Mouse (Mus musculus) ES-E14 (cell line): Measurements from ENCODE around the gene Gamt. TPM values are rescaled to one million over a fixed set of nuclear protein-coding genes. Genes with fewer than 3 reads are reported as not detected.

Source experiments
- DNase-seq: peaks from one replicate; pipeline ENCODE4 v3.0.0-alpha.2; 2013; ENCODE audit warnings: low read depth, low spot score
- H3K27ac ChIP-seq: 2 replicates; pipeline ENCODE4 v1.5.1; 2012; ENCODE audit warnings: low read depth, mild to moderate bottlenecking, low read length, moderate library complexity, mixed read lengths; ENCODE audit not compliant: poor library complexity, insufficient read depth, severe bottlenecking
- H3K36me3 ChIP-seq: 2 replicates; pipeline ENCODE4 v1.6.1; 2012; ENCODE audit warnings: mild to moderate bottlenecking, low read length, moderate library complexity, mixed read lengths; ENCODE audit not compliant: control insufficient read depth, poor library complexity, insufficient read depth, severe bottlenecking
- H3K4me1 ChIP-seq, 2 experiments: fragments of 150-350 bp in 1 of 2; sonication (generic) in 1 of 2; 2 replicates each; pipeline ENCODE4 v1.6.1; 2012; ENCODE audit warnings: low read length in 2 of 2, mild to moderate bottlenecking in 1 of 2, mixed read lengths in 1 of 2; ENCODE audit not compliant: control insufficient read depth in 2 of 2, insufficient read depth in 2 of 2, poor library complexity in 1 of 2
- H3K4me3 ChIP-seq, 2 experiments: fragments of 150-350 bp in 1 of 2; sonication (generic) in 1 of 2; 2 replicates each; pipeline ENCODE4 v1.5.1; 2012; ENCODE audit warnings: low read length in 2 of 2, low read depth in 1 of 2, mild to moderate bottlenecking in 1 of 2, mixed read lengths in 1 of 2; ENCODE audit not compliant: insufficient read depth in 1 of 2, poor library complexity in 1 of 2, severe bottlenecking in 1 of 2
- H3K9ac ChIP-seq: 2 replicates; pipeline ENCODE4 v1.6.1; 2012; ENCODE audit warnings: low read depth, mild to moderate bottlenecking, low read length, mixed read lengths; ENCODE audit not compliant: poor library complexity, insufficient read depth, severe bottlenecking
- H3K9me3 ChIP-seq: fragments of 150-350 bp; sonication (generic); 2 replicates; pipeline ENCODE4 v1.6.1; 2012; ENCODE audit warnings: low read depth, mild to moderate bottlenecking, low read length; ENCODE audit not compliant: control insufficient read depth, insufficient read depth
- CHD2 ChIP-seq: IDR thresholded peaks from 2 replicates; pipeline ENCODE4 v1.6.1; 2014; ENCODE audit warnings: mild to moderate bottlenecking, low read depth, low read length, inconsistent platforms
- HCFC1 ChIP-seq: IDR thresholded peaks from 2 replicates; pipeline ENCODE4 v1.6.1; 2012; ENCODE audit warnings: low read length, inconsistent platforms, borderline replicate concordance; ENCODE audit not compliant: insufficient read depth
- MAFK ChIP-seq: IDR thresholded peaks from 2 replicates; pipeline ENCODE4 v1.6.1; 2014; ENCODE audit warnings: mild to moderate bottlenecking, low read depth, low read length, inconsistent platforms; ENCODE audit not compliant: insufficient read depth
- ZC3H11A ChIP-seq: IDR thresholded peaks from 2 replicates; pipeline ENCODE4 v1.6.1; 2012; ENCODE audit warnings: low read depth, mild to moderate bottlenecking, inconsistent platforms, low read length, borderline replicate concordance
- ZNF384 ChIP-seq: IDR thresholded peaks from 2 replicates; pipeline ENCODE4 v1.6.1; 2012; ENCODE audit warnings: low read depth, low read length, inconsistent platforms
- in situ Hi-C, 2 experiments: fragments of 600-800 bp; cut with MboI; formaldehyde crosslinking; loops; one replicate each; pipeline ENCODE4 v1.15.1; 2025; ENCODE audit warnings: low sequenced_read_pairs in 2 of 2, inconsistent platforms in 1 of 2; ENCODE audit not compliant: unreplicated experiment in 2 of 2
- total RNA-seq: library from RNA; depleted of rRNA; stranded (reverse); fragments of 300-350 nt; gene quantifications from 2 replicates; pipeline ENCODE4 v1.2.3, GENCODE M21; 2012

The Gamt gene
- total RNA-seq, 1 experiment, result 2.9 TPM

DNA sequence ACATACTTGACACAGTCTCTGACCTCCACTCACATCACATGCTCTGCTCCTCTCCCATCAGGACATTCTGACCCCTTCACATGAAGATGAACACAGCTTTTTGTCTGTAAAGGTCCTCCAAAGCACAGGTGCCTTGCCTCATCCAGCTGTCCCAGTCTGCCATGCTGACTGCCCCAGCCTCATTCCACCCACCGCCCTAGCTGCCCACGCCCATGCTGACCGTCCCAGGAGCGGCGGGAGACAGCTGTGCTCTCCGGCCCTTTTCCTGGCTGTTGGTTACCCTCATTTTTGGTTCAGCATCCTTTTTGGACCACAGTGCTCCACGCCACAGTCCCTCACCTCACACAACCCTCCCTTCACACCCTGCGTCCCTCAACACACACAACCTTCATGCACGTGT lies 17.6 kb upstream of the Gamt start:
- no peak overlapping the region for H3K9ac ChIP-seq
- H3K36me3 ChIP-seq, result peaks cover 81% of the 10 kb centered on the region
- TF ChIP-seq ZNF384, result no peak
- TF ChIP-seq MAFK, result no peak
- no peak for TF ChIP-seq CHD2
- no peak for TF ChIP-seq HCFC1
- no peak for TF ChIP-seq ZC3H11A
- no peaks in the 10 kb centered on the region for H3K9me3 ChIP-seq
- peaks cover 0 to 12% of the 10 kb centered on the region in 2 experiments; a peak in 1 of 4 replicates for H3K4me1 ChIP-seq
- no peak for DNase-seq
- H3K4me3 ChIP-seq, result no peak overlapping the region
- no peak overlapping the region for H3K27ac ChIP-seq
- in situ Hi-C loops, result no loop called here

- no peak for DNase-seq
These were observed 15.4 kb upstream of the Gamt start for GRCm38 (mm10) chr10:80276238-80276637.

DNA sequence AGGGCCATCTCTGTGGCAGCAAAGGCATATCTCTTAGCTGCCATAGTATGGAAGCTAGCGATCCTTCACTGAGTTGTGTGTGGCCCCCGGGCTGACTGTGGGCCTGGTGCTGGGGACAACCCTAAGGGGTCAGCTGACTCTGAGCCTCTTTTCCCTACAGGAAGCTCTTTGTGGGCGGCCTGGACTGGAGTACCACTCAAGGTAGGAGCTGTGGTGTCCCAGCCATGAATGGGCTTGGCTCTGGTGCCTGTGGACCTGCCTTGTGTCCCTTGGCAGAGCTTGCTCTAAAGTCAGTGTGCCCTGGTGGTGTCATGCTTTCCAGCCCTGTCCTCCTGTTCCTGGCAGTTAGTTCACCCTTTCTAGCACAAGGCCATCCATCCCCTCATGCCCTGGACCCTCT lies 13.0 kb upstream of the Gamt start:
- Histone ChIP-seq H3K27ac (no peak overlapping the region), H3K9ac (no peak overlapping the region), H3K4me1 (peaks cover 0 to 9% of the 10 kb centered on the region in 2 experiments; a peak in 1 of 4 replicates), H3K36me3 (peaks cover 52% of the 10 kb centered on the region), H3K4me3 (no peak overlapping the region), H3K9me3 (no peaks in the 10 kb centered on the region)
- in situ Hi-C loops, result no loop called here
- no peak for TF ChIP-seq ZNF384
- no peak for TF ChIP-seq HCFC1
- DNase-seq, result no peak

More at GRCm38 (mm10) chr10:80276238-80276637, 15.4 kb upstream of the Gamt start:
- Histone ChIP-seq H3K4me3 (no peak overlapping the region), H3K9me3 (no peaks in the 10 kb centered on the region), H3K9ac (no peak overlapping the region), H3K36me3 (peaks cover 63% of the 10 kb centered on the region), H3K27ac (no peak overlapping the region), H3K4me1 (peaks cover 0 to 7% of the 10 kb centered on the region in 2 experiments; a peak in 1 of 4 replicates)
- no peak for TF ChIP-seq ZC3H11A
- no peak for TF ChIP-seq ZNF384
- no peak for TF ChIP-seq CHD2
- in situ Hi-C loops, result no loop called here

DNA sequence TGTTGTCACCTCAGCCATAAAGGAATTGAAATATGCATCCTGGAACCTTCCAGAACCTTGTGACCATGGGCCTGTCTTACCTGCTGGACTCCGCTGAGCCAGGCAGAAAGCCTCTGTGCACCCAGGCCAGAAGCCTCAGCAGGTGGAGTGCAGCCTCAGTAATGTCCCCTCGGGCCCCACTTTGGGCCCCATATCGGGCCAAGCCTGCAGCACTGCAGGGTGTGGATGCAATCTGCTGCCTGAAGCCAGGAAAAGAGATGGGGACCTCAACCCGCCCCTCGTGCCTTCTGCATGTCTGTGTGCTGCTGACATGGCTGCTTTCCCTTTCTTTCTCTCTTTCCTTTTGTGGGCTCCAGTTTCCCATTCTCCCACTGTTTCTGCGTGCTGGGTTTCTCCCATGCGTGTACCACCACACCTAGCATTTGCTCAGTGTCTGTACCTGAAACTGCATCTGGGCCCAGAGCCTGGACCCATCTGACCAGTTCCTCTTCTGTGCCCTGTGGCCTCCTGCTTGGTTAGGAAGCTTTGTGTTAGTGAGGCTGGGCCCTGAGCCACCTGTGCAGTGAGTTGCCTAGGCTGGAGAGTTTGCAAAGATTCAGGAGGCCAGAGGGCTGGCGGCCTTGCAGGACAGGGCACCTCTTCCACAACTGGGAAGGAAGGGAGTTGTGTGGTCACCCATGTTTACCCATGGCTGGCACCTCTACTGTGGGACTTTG lies 11.2 kb upstream of the Gamt start:
- Histone ChIP-seq H3K36me3 (peaks cover 45% of the 10 kb centered on the region), H3K9ac (no peak overlapping the region), H3K9me3 (no peaks in the 10 kb centered on the region), H3K4me1 (peaks cover 0 to 11% of the 10 kb centered on the region in 2 experiments; a peak in 1 of 4 replicates), H3K4me3 (no peak overlapping the region), H3K27ac (no peak overlapping the region)
- in situ Hi-C loops, result no loop called here
- no peak for DNase-seq
- TF ChIP-seq MAFK, result no peak
- no peak for TF ChIP-seq ZNF384
- no peak for TF ChIP-seq CHD2
- TF ChIP-seq HCFC1, result no peak
- TF ChIP-seq ZC3H11A, result no peak
